Mouse (Mus musculus) induced T-regulatory cell, adult 2 months (primary cell): ENCODE data around the gene Lypla2.

Source experiments
- DNase-seq: peaks from one replicate; pipeline ENCODE4 v3.0.0-alpha.2; 2012; ENCODE audit warnings: low read depth

Lypla2 gene

GRCm38 (mm10) chr4:135920304-135921241 lies 51.9 kb downstream of the Lypla2 start, which contains the start of gene Fuca1:
Gene Fuca1 (plus strand): TSS chr4:135920735.
- DNase-seq = peak; percentile 99

GRCm38 (mm10) chr4:135919280-135919639 lies 53.2 kb downstream of the Lypla2 start:
- DNase-seq = no peak

GRCm38 (mm10) chr4:135918635-135919279 lies 53.7 kb downstream of the Lypla2 start:
- DNase-seq = peak; percentile 30
